Mouse (Mus musculus) kidney, adult 9 months (tissue): ENCODE measurements around the gene Clmp.

ENCODE experiments used
- DNase-seq: peaks from one replicate; pipeline ENCODE4 v3.0.0; 2022

Clmp gene

DNA sequence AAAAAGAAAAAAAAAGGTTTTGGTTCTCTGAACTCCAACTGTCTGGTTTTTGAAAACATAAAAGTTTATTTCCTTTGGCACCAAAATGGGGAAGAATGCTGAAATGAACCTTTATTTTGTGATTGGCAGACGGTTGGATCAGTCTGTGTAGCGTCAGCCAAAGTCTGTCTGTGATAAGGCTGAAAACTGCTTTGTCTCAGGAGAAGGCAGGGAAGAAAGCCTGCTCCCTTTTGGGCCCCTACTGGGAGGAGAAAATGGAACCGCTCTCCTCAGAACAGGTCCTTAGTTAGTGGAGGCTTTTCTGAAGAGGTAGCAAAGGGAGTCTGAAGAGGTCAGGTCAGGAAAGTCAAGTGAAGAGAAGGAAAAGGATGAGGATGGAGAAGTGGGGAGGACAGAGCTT is 7.3 kb downstream of the Clmp start:
- no peak for DNase-seq

DNA sequence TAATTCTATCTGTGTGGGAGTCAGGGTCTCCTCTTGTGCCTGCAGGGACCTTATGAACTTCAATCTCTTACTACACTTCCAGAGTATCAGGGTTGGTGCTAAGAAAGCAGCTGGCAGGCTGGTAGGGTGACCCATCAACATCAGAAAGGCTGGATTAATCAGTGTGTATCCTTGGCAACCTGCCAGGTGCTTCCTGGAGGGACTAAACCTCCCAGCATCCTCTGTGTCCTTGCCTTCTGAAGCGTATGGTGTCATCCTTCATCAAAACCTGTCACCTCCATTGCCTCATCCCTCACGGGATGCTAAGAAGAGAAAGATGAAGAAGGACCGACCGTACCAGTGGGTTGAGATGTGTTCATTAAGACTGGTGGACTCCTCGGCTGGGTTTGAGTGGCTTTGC is 8.0 kb downstream of the Clmp start:
- peak; percentile 21 for DNase-seq

DNA sequence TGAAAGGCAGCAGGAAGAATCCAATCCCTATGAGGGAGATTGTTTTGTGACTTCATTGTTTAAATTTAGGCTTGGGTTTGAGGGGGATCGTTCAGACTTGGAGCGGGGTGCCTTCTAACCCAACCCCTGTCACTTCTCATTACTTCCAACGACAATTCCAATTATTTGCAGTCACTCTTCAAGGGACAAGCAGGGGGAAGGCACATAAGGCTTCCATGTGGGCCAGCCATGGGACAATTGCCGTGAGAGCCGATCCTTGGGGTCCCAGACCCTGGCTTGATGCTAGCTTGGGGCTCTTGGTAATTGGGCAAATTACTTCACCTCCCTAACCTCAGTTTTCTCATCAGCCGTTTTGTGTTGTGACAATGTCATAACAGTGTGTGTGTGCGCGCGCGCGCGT is 8.5 kb downstream of the Clmp start:
- DNase-seq, result no peak

DNA sequence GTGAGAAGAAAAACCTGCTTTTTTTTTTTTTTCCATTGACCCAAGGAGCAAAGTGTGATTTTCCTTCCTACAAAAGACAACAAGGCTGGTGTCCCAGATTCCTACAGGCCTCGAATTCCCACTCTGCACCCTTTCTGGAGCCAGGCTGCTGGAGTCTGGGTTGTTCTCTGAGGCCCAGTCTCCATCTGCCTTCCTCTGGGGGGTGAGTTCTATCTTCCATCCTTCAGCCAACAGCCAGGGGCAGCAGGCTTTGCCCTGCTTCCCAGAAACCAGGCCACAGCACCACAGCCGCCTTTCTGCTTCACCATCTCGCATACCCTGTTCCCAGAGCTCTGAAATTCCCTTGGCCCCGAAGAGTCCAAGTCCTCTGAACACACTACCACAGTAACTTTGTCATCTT is 10.3 kb downstream of the Clmp start:
- no peak for DNase-seq

DNA sequence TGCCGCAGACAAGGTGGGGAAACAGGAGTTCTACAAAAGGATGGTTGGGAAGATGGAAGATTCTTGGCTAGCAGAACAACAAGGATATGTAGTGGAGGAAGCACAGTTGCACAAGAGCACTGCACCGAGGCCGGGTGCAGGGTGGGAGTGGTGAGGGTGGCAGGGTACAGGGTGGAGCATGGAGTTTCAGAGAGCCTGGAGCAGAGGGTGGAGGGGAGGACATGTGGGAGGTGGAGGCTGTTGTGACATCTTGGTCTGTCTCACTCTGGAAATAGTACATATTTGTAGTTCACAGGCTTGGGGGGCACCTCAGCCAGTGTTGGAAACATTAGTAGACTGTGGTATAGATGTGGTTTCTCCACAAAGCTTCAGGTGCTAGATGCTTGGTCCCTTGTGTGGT is 13.4 kb downstream of the Clmp start:
- no peak for DNase-seq

DNA sequence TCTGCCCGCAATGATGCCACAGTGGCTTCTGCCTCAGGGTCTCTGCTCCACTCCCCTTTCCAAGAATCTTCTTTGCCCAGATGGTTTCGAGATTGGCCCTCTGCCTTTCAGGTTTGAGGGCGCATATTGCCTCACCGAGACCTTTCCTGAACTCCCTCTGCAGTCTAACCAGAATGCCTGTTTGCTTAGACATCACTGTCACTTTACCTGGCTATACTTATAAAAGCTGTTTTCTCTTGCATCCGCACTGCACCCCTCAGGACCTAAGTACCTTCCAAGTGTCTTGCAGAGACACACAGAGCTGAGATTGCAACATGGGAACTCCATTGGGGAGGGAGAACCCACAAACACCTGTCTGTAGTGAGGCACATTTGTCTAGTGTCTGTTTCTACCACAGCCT is 14.5 kb downstream of the Clmp start:
- no peak for DNase-seq

DNA sequence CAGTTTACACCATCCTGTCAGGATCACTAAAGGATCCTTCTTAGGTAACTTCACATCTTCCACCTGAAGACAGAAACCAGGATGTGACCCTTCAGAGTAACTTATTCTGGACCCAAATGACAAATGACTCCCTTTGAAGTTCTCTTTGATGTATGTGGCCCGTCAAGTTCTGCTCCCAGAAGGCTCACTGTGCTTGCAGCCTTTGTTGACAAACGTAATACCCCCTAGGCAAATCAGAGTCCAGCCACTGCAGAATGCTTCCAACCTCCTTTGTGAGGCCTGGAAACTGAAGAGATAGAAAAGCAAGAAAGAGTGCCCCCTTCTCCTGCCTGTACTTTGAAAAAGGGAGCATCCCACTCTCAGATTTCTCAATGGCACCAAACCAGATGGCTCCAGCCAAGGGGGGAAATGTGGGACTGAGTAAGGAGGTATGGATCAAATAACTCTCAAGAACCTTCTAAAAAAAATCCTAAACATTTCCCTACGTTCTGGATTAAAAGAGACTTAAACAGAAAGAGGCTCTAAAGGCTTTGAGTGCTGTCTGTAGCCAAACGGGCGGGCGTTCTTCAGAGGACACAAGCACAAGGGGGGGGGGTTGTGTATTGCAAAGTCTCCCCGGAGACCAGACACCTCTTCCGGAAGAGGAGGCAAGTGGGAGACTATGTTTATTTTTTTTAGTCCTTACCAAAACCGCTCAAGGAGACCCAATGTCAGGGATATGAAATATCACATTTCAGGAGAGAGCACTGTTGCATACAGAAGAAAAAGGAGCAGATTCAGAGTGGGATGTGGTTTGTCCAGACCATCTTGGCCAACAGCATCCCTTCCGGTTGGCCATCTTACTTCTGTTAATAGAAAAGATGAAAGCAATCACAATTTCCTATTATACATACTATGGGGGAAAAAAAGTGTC is 18.9 kb downstream of the Clmp start:
- DNase-seq, result no peak

DNA sequence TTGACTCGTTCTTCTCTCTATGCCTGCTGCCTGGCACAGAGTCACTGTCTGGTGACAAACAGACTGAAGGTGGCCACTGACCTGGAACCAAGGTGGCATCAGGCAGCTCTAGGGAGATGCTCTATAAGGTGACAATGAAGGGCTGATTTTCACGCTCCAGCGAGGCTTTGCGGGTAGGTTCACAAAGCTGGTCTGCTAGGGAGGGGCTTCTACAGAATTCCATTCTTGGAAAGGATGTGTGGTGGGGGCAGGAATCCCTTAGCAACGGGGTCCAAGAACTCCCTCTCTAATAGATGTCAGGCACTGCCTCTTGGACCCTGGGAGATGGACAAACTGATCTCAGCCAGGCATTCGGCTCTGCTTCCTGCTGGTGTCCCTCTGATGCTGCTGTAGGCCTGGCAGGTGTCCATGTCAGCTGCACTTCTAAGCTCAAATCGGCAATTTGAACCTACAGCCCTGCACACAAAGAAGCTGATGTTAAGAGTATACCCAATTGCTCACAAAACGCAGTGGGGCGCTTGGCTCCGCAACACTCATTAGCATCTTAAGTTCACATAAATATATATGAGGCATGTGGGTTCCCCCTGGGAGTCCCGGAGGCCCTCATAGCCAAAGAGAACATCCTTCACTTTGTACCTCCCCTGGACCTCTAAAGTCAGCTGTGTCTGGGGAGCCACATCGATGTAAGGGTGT is 22.8 kb downstream of the Clmp start:
- no peak for DNase-seq

DNA sequence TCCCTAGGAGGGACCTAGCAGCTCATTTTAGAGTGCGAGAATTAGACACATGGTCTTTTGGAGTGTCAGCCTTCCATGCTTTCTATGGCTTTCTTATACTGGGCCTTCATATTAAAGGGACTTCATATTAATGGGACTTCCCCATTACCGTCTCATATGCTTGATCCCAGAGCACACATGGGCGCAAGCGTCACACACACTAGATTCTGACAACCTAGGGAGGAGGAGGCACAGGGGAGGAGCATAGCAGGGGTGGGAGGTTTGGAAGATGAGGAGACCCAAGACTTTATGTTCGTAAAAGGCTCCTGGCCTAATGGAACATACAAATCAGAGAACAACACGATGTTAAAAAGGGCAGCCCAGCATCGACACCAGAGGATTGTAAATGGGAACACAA is 23.4 kb downstream of the Clmp start:
- DNase-seq, result no peak

DNA sequence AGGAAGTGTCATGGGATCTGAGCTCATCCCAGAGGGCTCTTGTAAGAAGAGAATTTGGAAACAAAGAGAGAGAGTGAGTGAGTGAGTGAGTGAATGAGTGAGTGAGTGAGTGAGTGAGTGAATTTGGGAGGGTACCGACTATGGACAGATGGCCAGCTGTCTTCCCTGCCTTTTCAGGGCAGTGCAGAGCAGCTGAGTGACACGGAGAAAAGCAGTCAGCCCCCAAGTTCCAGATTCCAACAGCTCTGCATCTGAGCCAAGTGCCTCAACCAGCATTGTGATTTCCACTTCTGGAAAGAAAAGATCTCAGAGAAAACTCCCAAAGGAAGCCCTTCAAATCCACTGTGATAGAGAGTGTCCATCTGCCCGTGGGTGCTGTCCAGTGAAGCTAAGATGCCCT is 23.8 kb downstream of the Clmp start:
- no peak for DNase-seq

DNA sequence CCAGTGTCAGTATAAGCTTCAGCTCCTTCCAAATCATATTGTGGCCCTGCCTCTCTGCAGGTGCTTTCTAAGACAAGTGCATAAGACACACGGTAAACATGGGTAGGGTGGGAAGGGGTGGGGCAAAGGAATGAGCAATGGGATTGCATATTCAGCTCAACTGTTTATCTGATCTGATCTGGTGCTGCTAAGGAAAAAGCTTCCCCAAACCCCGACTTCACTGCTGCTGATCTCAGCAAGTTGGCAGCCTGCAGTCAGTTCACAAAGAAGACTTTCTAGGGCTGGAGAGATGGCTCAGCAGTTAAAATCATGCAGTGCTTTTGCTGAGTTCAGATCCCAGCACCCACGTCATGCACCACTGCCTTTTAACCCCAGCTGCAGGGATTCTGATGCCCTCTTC is 24.2 kb downstream of the Clmp start:
- no peak for DNase-seq

DNA sequence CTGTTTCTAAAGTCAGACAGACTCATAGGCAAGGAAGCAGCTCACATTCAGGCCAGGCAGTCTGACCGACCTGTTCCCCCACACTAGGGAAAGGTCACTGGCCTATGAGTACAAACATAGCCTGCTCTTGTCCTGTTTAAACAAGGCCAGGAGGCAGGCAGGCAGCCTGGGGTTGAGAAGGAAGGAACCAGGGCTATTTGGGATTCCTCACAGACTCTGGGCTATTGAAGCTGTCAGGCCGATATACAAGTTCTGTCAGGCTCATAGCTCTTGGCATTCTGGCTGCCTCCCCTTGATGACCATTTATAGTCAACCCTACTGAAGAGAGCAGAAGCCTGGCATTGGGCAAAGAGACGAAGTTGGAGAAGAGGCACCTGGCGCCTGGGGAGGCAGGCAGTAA is 25.9 kb downstream of the Clmp start:
- no peak for DNase-seq

DNA sequence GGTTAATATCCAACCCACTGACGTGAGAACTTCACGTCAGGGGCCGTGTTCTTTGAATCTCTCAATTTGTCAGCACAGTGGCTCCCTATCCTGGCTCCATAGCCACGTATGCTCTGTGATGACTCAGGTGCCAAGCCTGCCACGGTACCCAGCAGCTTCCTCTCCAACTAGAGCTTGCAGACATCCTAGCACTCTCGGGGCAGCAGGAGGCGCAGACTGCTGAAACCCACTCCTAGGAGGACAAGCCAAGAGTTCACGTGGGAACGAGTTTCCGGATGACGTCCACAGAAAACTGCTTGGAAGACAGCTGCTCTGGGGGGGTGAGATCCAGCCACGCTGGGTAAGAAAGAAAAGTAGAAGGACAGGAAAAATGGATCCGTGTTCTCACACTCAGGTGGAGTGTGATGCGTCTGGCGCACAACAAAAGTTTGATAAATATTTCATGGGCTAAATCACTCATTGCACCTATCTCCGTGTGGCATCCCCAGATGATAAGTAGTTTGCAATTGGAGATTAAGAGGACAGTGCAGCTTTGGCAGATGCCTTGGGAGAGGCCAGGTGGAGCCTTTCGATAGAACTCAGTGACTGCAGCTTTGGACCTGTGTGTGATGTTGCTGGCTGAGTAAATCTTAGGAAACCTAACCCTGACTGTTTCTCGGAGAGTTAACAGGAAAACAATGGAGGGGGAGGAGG is 31.6 kb downstream of the Clmp start:
- DNase-seq, result peak; percentile 41

DNA sequence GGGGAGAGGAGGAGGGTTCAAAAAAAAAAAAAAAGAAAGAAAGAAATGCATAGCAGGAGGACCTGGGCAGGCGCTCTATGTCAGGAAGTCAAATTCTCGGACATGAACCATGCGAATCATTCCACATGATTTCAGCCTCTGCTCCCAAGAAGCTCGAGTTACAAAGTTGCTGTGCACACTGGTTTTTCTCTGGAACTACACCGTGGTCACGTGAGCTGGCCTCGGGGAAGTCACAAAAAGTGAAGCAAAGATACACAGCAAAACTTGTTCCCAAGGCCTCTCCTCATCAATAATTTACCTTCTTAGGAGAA is 32.1 kb downstream of the Clmp start:
- peak; percentile 19 for DNase-seq

DNA sequence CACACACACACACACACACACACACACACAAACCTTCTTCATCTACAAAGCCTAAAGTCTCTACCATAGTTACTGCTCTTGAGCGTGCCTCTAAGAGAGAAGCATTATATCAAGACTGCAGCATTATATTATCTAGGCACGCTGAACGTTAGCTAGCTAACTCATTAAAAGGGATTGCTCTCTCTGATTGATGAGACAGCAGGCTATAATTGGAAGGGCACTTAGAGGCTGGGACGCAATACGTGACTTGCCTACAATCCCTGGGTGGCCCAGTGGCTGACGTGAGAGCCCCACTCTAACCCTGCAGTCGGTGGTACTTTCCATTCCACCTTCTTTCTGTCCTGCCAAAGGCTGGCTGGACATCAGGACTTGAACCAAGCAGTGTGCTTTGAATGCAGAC is 35.1 kb downstream of the Clmp start:
- no peak for DNase-seq

DNA sequence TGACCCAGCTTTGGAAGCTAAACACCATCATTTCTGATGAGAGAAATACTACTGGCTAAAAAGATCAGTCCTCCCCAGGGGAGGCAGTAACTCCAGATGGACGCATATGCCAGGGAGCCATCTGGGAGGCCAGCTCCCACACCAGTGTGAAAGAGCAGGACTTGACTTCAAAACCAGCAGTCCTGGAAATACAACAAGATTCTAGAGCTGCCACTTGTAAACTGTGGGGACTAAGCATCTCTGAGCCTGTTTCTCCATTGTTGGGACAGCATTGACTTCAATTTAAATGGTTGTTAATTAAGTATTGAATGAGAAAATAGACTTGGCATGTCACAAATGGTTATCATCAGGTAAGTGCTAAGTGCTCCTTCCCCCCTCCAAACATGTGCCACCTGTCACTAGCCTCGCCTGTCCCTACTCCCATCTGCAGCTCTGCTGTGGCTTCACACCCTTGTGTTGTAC is 37.6 kb downstream of the Clmp start:
- no peak for DNase-seq

DNA sequence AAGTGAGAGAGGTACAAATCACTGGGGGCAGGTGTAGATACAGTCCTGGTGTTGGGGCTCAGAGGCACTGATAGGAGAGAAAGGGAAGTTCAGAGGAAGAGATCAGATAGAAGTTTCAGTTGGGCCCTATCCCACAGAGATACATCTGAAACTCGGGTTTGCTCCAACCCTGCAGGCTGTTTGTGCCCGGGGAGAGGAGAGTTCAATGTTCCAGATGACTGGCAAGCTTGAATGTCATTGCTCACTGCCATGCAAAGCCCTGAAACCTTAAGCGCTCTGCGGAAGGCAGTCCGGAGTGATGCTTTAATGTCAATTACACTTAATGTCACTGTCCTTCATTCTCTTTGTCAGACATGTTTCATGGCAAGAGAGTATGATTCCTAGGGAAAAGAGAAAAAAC is 39.2 kb downstream of the Clmp start:
- no peak for DNase-seq

DNA sequence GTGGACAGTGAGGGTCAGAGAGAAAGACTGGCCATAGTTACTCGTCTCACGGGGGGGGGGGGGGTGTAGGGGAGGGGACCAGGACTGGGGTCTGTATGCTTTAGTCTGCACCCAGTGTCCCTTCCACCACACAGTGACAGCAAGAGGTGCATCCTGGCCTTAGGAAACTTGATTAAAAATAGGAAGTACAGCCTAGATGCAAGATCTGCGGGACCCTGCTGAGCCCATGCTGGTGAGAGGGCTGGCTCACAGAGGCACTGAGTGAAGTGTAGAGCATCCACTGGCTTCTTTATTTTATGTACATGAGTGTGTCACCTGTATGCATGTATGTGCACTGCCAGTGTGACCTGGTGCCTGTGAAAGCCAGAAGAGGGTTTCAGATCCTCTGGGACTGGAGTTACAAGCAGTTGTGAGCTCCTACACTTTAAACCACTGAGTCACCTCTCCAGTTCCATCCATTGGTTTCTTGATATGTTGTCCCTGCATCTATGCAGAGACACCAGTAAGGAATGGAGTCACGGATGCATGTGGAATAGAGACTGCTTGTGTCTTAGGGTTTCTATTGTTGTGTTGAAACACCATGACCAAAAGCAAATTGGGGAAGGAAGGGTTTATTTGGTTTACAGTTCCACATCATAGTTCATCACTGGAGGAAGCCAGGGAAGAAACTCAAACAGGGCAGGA is 41.5 kb downstream of the Clmp start:
- DNase-seq, result no peak

DNA sequence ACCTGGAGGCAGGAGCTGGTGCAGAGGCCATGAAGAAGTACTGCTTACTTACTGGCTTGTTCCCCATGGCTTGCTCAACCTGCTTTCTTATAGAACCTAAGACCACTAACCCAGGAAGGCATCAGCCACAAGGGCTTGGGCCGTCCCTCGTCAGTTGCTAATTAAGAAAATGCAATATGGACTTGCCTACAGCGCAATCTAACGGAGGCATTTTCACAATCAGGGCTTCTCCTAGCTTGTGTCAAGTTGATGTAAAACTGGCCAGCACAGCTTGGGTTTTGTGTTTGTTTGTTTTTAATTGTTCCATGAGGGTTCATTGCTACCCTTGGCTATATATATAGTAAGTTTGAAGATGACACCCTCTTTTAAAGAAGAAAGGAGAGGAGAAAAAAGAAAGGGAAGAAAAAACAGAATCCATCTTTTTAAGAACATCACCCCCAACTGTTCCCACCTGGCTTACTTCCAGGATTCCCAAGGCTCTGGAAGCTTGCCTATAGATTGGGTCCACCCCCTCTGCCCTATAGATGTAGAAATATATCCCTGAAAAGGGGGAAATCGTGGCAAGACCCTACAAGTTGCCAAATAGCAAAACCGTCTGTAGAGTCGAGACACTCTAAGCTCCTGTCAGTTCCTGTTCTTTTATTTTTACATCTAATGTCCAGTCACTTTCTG is 42.2 kb downstream of the Clmp start:
- DNase-seq, result no peak

DNA sequence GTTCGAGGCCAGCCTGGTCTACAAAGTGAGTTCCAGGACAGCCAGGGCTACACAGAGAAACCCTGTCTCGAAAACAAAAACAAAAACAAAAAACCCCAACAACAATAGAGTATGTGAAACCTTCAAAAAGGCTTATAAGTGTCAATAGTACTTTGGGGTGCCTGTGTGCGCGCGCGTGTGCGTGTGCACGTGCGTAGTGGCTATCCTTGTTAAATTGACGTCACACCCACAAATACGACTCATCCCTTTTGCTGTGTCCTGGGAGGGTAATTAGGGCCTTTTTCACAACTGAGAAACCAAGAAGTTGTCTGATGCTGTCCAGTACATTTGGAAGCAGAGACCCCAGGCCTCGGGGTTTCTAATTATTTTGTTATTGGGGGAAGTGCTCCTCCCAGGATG is 44.5 kb downstream of the Clmp start:
- no peak for DNase-seq

DNA sequence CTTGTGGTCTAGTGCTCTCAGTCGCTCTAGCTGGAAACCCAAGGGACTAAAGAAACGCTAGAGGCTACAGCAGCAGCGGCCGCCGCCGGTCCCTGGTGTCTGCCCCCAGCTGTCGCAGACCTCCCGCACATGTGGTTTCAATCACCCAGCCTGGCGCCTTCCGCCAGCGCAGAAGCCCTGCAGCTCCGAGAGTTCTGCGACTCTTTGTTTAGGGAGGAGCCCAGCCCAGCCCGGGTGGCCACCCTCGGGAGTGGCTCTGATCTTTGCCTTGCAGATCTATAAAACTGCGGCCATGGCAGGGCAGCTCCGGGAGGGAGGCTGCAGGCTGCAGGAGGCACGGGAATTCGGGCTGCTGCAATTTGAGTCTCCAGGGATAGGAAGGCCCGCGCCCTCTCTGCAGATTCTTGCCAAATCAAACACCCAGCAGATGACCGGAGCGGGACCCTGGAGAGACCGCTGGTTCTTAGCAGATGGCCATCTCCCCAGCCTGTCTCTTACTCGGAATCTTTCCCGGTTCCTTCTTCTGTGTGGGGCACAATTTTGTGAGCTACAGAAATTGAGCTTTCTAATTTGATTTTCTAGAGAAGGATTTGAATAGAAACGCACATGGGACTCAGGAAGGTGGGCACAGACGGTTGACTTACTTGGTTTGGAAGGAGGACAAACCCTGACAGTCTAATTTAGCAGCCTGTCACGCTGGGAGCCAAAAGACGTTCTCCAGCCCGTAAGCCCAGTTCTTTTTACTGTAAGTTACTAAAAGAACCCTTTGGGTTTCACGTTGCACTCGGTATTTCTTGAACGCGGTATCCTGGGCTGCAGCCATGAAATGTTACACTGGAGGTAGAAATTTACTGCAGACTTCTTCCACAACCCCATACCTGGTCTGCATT is 45.2 kb downstream of the Clmp start:
- DNase-seq, result peak; percentile 69

DNA sequence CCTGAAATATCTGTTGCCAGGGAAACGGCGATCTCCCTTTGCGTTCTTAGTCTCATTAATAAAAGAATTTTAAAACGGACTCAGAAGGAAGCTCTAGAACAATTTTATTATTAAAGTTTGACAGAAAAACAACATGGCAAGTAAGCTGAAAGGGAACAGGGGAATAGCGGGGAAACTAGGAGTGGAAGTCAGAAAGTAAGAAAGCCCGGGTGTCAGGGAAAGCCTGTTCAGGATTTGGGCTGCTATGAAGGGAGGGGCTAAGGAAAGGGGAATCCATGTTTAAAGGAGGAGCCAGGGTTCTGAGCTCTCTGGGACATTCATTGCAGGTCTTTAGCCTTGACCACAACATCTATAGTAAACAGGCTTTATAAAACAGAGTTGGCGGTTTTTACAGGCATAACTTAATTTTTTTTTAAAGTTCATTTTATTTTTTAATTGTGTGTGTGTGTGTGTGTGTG is 45.9 kb downstream of the Clmp start:
- no peak for DNase-seq
